Mouse (Mus musculus): Measurements from ENCODE around the gene Ajap1. TPM values are rescaled to one million over a fixed set of nuclear protein-coding genes. Genes with fewer than 3 reads are reported as not detected.

Ajap1 gene
- polyA plus RNA-seq, 1 experiment from 2014 or later, result 0.13 TPM

- no peaks in the 10 kb centered on the region for H3K9me3 ChIP-seq (replicated peaks)
- no peak overlapping the region for H3K4me3 ChIP-seq
- no peak overlapping the region for H3K4me2 ChIP-seq
- ATAC-seq (replicated peaks; ENCODE audit: insufficient number of reproducible peaks, insufficient read depth, low FRiP score, low read depth), result no peak
- WGBS, result 83% methylated on average over 8 of the region's 8 CpGs
- no peak overlapping the region for H3K9ac ChIP-seq
- H3K36me3 ChIP-seq, result no peaks in the 10 kb centered on the region
- no peak overlapping the region for H3K27ac ChIP-seq
- H3K27me3 ChIP-seq, result no peaks in the 10 kb centered on the region
- H3K4me1 ChIP-seq (replicated peaks), result no peaks in the 10 kb centered on the region
These were observed 84.2 kb downstream of the Ajap1 start for GRCm38 (mm10) chr4:153398421-153398820.

DNA sequence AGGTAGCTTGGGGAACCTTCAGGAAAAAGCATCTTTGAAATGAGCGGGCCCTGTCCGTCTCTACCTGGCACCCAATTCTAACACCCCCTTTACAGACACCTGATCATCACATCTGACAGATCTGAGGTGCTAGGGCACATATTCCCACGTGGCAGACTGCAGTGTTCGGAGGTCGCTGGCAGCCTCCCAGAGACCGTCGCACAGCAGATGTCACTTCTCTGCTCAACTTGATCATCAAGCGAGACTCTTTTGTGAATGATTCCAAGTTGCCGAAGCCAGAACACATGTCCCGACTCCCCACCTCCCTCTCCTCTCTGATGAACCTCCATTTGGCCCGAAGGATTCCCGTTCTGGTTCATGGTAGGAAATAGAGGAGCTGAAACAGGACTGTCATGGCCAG is 95.1 kb downstream of the Ajap1 start:
- Histone ChIP-seq H3K9ac (no peak overlapping the region), H3K27me3 (no peaks in the 10 kb centered on the region), H3K4me2 (no peak overlapping the region), H3K4me1 (replicated peaks) (no peaks in the 10 kb centered on the region), H3K36me3 (no peaks in the 10 kb centered on the region), H3K4me3 (no peak overlapping the region), H3K27ac (no peak overlapping the region), H3K9me3 (replicated peaks) (no peaks in the 10 kb centered on the region)
- ATAC-seq (replicated peaks; ENCODE audit: insufficient number of reproducible peaks, insufficient read depth, low FRiP score, low read depth), result no peak
- 81% methylated on average over 12 of the region's 12 CpGs for WGBS

GRCm38 (mm10) chr4:153381433-153381832 is 101.2 kb downstream of the Ajap1 start:
- Histone ChIP-seq H3K27me3 (peaks cover 3% of the 10 kb centered on the region; the same call in 1 of the 2 replicates), H3K4me2 (no peak overlapping the region), H3K9ac (no peak overlapping the region), H3K4me3 (no peak overlapping the region), H3K4me1 (replicated peaks) (no peaks in the 10 kb centered on the region), H3K27ac (no peak overlapping the region), H3K9me3 (replicated peaks) (no peaks in the 10 kb centered on the region), H3K36me3 (no peaks in the 10 kb centered on the region)
- WGBS, result 38% methylated on average over 7 of the region's 7 CpGs
- ATAC-seq (replicated peaks; ENCODE audit: insufficient number of reproducible peaks, insufficient read depth, low FRiP score, low read depth), result no peak

GRCm38 (mm10) chr4:153380885-153381284 is 101.7 kb downstream of the Ajap1 start:
- Histone ChIP-seq H3K9ac (no peak overlapping the region), H3K4me2 (no peak overlapping the region), H3K4me1 (replicated peaks) (no peaks in the 10 kb centered on the region), H3K4me3 (no peak overlapping the region), H3K27ac (no peak overlapping the region), H3K27me3 (peaks cover 3% of the 10 kb centered on the region; the same call in 1 of the 2 replicates), H3K9me3 (replicated peaks) (no peaks in the 10 kb centered on the region), H3K36me3 (no peaks in the 10 kb centered on the region)
- no peak for ATAC-seq (replicated peaks; ENCODE audit: insufficient number of reproducible peaks, insufficient read depth, low FRiP score, low read depth)
- 78% methylated on average over 10 of the region's 10 CpGs for WGBS

- WGBS, result 15% methylated on average over 6 of the region's 6 CpGs
- no peak overlapping the region for H3K4me3 ChIP-seq
- no peaks in the 10 kb centered on the region for H3K4me1 ChIP-seq (replicated peaks)
- H3K36me3 ChIP-seq, result no peaks in the 10 kb centered on the region
- H3K4me2 ChIP-seq, result no peak overlapping the region
- peaks cover 3% of the 10 kb centered on the region; the same call in 1 of the 2 replicates for H3K27me3 ChIP-seq
- H3K9ac ChIP-seq, result no peak overlapping the region
- ATAC-seq (replicated peaks; ENCODE audit: insufficient number of reproducible peaks, insufficient read depth, low FRiP score, low read depth), result no peak
- no peak overlapping the region for H3K27ac ChIP-seq
- H3K9me3 ChIP-seq (replicated peaks), result no peaks in the 10 kb centered on the region
These were observed 104.6 kb downstream of the Ajap1 start for GRCm38 (mm10) chr4:153377981-153378380.

DNA sequence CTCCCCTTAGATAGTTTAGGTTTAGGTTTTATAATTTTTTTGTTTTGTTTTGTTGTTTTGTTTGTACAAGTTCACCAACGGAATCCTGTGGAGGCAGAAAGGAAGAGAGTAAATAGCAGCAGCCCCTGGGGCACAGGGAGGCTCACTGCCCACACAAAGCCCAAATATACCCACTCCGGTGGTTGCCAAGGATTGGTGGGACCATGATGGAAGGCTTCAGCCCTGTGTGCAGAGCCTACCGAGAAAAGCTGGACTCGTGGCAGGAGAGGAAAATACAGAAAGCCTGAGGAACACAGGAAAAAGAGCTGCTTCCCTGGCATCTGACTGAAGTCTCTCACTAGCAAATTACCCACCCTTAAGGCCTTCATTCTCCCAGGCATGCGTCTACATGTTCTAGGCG is 108.4 kb downstream of the Ajap1 start:
- Histone ChIP-seq H3K27me3 (no peaks in the 10 kb centered on the region), H3K4me3 (no peak overlapping the region), H3K27ac (no peak overlapping the region), H3K4me2 (no peak overlapping the region), H3K4me1 (replicated peaks) (no peaks in the 10 kb centered on the region), H3K9ac (no peak overlapping the region), H3K9me3 (replicated peaks) (no peaks in the 10 kb centered on the region), H3K36me3 (no peaks in the 10 kb centered on the region)
- ATAC-seq (replicated peaks; ENCODE audit: insufficient number of reproducible peaks, insufficient read depth, low FRiP score, low read depth), result no peak
- WGBS, result 65% methylated on average over 6 of the region's 6 CpGs

- no peak overlapping the region for H3K9ac ChIP-seq
- H3K27me3 ChIP-seq, result no peaks in the 10 kb centered on the region
- WGBS, result 81% methylated on average over 14 of the region's 14 CpGs
- H3K36me3 ChIP-seq, result no peaks in the 10 kb centered on the region
- no peaks in the 10 kb centered on the region for H3K9me3 ChIP-seq (replicated peaks)
- H3K4me1 ChIP-seq (replicated peaks), result no peaks in the 10 kb centered on the region
- ATAC-seq (replicated peaks; ENCODE audit: insufficient number of reproducible peaks, insufficient read depth, low FRiP score, low read depth), result no peak
- no peak overlapping the region for H3K4me2 ChIP-seq
- H3K27ac ChIP-seq, result no peak overlapping the region
- no peak overlapping the region for H3K4me3 ChIP-seq
These were observed 109.5 kb downstream of the Ajap1 start for GRCm38 (mm10) chr4:153373125-153373524.

DNA sequence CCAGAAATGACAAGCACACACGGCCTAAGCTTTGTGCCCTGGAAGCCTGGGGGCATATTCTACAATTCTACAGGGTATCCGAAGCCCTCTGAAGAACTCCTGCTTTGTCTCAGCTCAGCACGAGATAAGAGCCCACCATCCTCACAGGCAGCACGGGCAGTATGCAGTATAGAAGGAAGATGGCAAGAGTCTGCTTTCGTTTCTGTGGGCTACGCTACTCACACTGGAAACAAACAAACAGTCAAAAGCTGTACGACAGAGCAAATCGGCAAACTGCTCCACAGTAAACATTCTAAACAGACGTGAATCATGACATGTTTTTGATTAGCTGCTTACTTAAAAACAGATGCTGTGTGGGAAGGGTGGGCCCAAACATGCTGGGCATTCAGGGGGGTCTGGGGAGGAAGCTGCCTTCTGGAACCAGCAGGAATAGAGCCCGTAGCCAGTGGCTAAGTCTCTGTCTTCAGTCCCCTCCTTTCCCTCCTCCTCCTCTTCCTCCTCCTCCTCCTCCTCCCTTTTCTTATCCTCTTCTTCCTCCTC is 113.9 kb downstream of the Ajap1 start:
- 45% methylated on average over 10 of the region's 10 CpGs for WGBS
- Histone ChIP-seq H3K27ac (no peak overlapping the region), H3K36me3 (no peaks in the 10 kb centered on the region), H3K9ac (no peak overlapping the region), H3K4me1 (replicated peaks) (no peaks in the 10 kb centered on the region), H3K4me2 (no peak overlapping the region), H3K9me3 (replicated peaks) (no peaks in the 10 kb centered on the region), H3K27me3 (no peaks in the 10 kb centered on the region), H3K4me3 (no peak overlapping the region)
- no peak for ATAC-seq (replicated peaks; ENCODE audit: insufficient number of reproducible peaks, insufficient read depth, low FRiP score, low read depth)

GRCm38 (mm10) chr4:153360868-153361545 is 121.6 kb downstream of the Ajap1 start:
- H3K4me2 ChIP-seq, result no peak overlapping the region
- no peaks in the 10 kb centered on the region for H3K36me3 ChIP-seq
- H3K9ac ChIP-seq, result no peak overlapping the region
- H3K4me3 ChIP-seq, result no peak overlapping the region
- H3K4me1 ChIP-seq (replicated peaks), result no peaks in the 10 kb centered on the region
- H3K27ac ChIP-seq, result no peak overlapping the region
- ATAC-seq (replicated peaks; ENCODE audit: insufficient number of reproducible peaks, insufficient read depth, low FRiP score, low read depth), result no peak; the same call in 1 of the 2 replicates
- H3K27me3 ChIP-seq, result peaks cover 3% of the 10 kb centered on the region; the same call in 1 of the 2 replicates
- WGBS, result 39% methylated on average over 13 of the region's 13 CpGs
- H3K9me3 ChIP-seq (replicated peaks), result no peaks in the 10 kb centered on the region

DNA sequence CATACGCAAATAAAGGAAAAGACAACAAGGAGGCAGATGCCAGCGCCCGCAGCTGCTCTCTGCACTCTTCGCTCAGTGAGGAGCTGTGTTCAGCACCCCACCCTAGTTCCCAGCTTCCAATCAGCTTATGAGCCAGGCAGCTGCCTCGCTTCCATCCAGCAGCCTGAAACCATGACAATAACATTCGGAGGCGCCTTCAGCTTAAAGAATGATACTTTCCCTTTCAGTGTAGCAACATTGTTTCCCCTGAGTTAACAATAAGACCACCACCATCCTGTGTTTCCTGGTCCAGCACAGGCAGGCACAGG is 124.4 kb downstream of the Ajap1 start:
- Histone ChIP-seq H3K27ac (no peak overlapping the region), H3K9me3 (replicated peaks) (no peaks in the 10 kb centered on the region), H3K9ac (no peak overlapping the region), H3K4me3 (no peak overlapping the region), H3K4me2 (no peak overlapping the region), H3K27me3 (peaks cover 3% of the 10 kb centered on the region; the same call in 1 of the 2 replicates), H3K36me3 (no peaks in the 10 kb centered on the region), H3K4me1 (replicated peaks) (no peaks in the 10 kb centered on the region)
- no peak for ATAC-seq (replicated peaks; ENCODE audit: insufficient number of reproducible peaks, insufficient read depth, low FRiP score, low read depth)
- 50% methylated on average over 7 of the region's 7 CpGs for WGBS

- Histone ChIP-seq H3K27ac (no peak overlapping the region), H3K4me2 (no peak overlapping the region), H3K4me1 (replicated peaks) (no peaks in the 10 kb centered on the region), H3K9ac (no peak overlapping the region), H3K27me3 (peaks cover 3% of the 10 kb centered on the region; the same call in 1 of the 2 replicates), H3K9me3 (replicated peaks) (no peaks in the 10 kb centered on the region), H3K4me3 (no peak overlapping the region), H3K36me3 (no peaks in the 10 kb centered on the region)
- ATAC-seq (replicated peaks; ENCODE audit: insufficient number of reproducible peaks, insufficient read depth, low FRiP score, low read depth), result no peak; the same call in 1 of the 2 replicates
- 44% methylated on average over 9 of the region's 9 CpGs for WGBS
These were observed 124.9 kb downstream of the Ajap1 start for GRCm38 (mm10) chr4:153357539-153358242.
